Mouse (Mus musculus): ENCODE measurements around the gene Pi4ka. TPM values are rescaled to one million over a fixed set of nuclear protein-coding genes. Genes with fewer than 3 reads are reported as not detected.

Pi4ka gene
- 29.9 and 33.9 TPM in 2 replicates for polyA plus RNA-seq (2014; fragmentation: Nextera tagmentation; extraction: Ambion mirVana)

GRCm38 (mm10) chr16:17405736-17406443, at the start of gene Pi4ka, which contains the start of gene Snap29:
TSS of gene Pi4ka (minus strand) at chr16:17406314.
TSS of gene Snap29 (plus strand) at chr16:17405986.
- Histone ChIP-seq H3K9ac (replicated peaks; ENCODE audit: low read length) (peak within 1 kb of the TSS; percentile 76), H3K27me3 (ENCODE audit: control insufficient read depth, insufficient read depth, low read length) (no peaks in the 10 kb centered on the region), H3K4me1 (ENCODE audit: control insufficient read depth, insufficient read depth, low read length) (no peaks in the 10 kb centered on the region), H3K27ac (replicated peaks; ENCODE audit: low read depth, low read length) (no peak within 1 kb of the TSS), H3K9me3 (replicated peaks; ENCODE audit: control insufficient read depth, low read length) (no peaks in the 10 kb centered on the region), H3K36me3 (replicated peaks; ENCODE audit: control insufficient read depth, insufficient read depth, low read depth, low read length) (no peaks in the 10 kb centered on the region), H3K4me2 (ENCODE audit: low read depth, low read length) (peak within 1 kb of the TSS; percentile 62), H3K4me3 (ENCODE audit: low read depth, low read length) (peak within 1 kb of the TSS; percentile 79)
- WGBS: 1% methylated on average over 57 of the region's 69 CpGs
- ATAC-seq (replicated peaks; ENCODE audit: insufficient number of reproducible peaks, low FRiP score, low TSS enrichment, low read depth) (peak; percentile 97), DNase-seq (ENCODE audit: low spot score) (peak; percentile 99)

- no peaks in the 10 kb centered on the region for H3K36me3 ChIP-seq (replicated peaks; ENCODE audit: control insufficient read depth, insufficient read depth, low read depth, low read length)
- peak overlapping the region; percentile 90 for H3K27ac ChIP-seq (replicated peaks; ENCODE audit: low read depth, low read length)
- WGBS: under 1% methylated on average over 24 of the region's 24 CpGs
- peak; percentile 55 for DNase-seq (ENCODE audit: low spot score)
- peak overlapping the region; percentile 80 for H3K4me2 ChIP-seq (ENCODE audit: low read depth, low read length)
- H3K9ac ChIP-seq (replicated peaks; ENCODE audit: low read length): peak overlapping the region; percentile 96
- no peaks in the 10 kb centered on the region for H3K9me3 ChIP-seq (replicated peaks; ENCODE audit: control insufficient read depth, low read length)
- H3K27me3 ChIP-seq (ENCODE audit: control insufficient read depth, insufficient read depth, low read length): no peaks in the 10 kb centered on the region
- ATAC-seq (replicated peaks; ENCODE audit: insufficient number of reproducible peaks, low FRiP score, low TSS enrichment, low read depth): peak; percentile 49
- peak overlapping the region; percentile 97 for H3K4me3 ChIP-seq (ENCODE audit: low read depth, low read length)
- peaks cover 5% of the 10 kb centered on the region; the same call in 1 of the 2 replicates for H3K4me1 ChIP-seq (ENCODE audit: control insufficient read depth, insufficient read depth, low read length)
These were observed 46.2 kb upstream of the Pi4ka start for GRCm38 (mm10) chr16:17452373-17452715.

DNA sequence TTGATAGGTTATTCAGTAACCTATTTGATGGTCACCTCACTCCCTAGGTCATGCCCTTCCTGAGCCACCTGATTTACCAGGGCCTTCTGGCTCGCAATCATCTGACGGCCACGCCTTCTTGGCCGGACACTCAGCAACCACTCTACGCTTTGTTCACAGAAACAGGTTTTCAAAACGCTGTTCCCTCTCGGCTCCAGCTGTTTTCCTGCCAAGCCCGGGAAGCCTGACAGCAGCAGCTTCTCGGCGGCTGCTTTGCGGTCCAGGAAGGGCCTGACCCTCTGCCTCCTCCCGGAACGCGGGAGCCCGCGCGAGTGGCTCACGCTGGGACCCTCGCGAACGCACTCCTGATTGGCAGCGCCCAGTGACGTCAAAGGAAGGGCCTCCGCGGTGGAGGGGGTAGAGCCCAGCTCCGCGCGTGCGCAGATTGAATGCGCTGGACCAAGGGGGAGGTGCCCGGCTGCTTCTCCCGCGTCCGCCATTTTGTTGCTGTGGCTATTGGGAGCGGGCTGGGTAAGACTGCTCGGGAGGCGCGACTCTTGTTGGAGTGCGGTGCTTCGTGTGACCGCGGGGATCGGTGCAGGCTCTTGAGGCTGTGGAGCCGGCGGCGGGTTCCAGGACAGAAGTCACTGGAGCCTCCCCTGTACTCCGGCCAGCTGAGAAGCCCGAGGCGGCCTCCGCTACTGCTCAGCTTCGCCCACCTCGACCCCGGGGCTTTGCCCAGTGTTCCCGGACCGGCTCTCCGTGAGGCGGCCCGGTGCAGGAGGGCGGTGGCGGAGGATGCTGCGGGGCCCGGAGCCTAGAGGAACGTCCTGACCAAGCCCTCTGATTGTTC, 45.6 kb upstream of the Pi4ka start, which contains the start of gene Crkl:
Crkl (plus strand) TSS at position 447 of the 832 bp plus-strand sequence.
- peaks cover 5% of the 10 kb centered on the region; the same call in 1 of the 2 replicates for H3K4me1 ChIP-seq (ENCODE audit: control insufficient read depth, insufficient read depth, low read length)
- no peaks in the 10 kb centered on the region for H3K9me3 ChIP-seq (replicated peaks; ENCODE audit: control insufficient read depth, low read length)
- under 1% methylated on average over 63 of the region's 63 CpGs for WGBS
- peak within 1 kb of the TSS; percentile 97 for H3K4me3 ChIP-seq (ENCODE audit: low read depth, low read length)
- peak within 1 kb of the TSS; percentile 96 for H3K9ac ChIP-seq (replicated peaks; ENCODE audit: low read length)
- ATAC-seq (replicated peaks; ENCODE audit: insufficient number of reproducible peaks, low FRiP score, low TSS enrichment, low read depth): peak; percentile 97
- H3K27ac ChIP-seq (replicated peaks; ENCODE audit: low read depth, low read length): peak within 1 kb of the TSS; percentile 90
- H3K4me2 ChIP-seq (ENCODE audit: low read depth, low read length): peak within 1 kb of the TSS; percentile 80
- DNase-seq (ENCODE audit: low spot score): peak; percentile 99
- no peaks in the 10 kb centered on the region for H3K27me3 ChIP-seq (ENCODE audit: control insufficient read depth, insufficient read depth, low read length)
- H3K36me3 ChIP-seq (replicated peaks; ENCODE audit: control insufficient read depth, insufficient read depth, low read depth, low read length): no peaks in the 10 kb centered on the region

GRCm38 (mm10) chr16:17432576-17432975, 26.5 kb upstream of the Pi4ka start:
- Histone ChIP-seq H3K4me3 (ENCODE audit: low read depth, low read length) (no peak overlapping the region), H3K9me3 (replicated peaks; ENCODE audit: control insufficient read depth, low read length) (no peaks in the 10 kb centered on the region), H3K4me1 (ENCODE audit: control insufficient read depth, insufficient read depth, low read length) (no peaks in the 10 kb centered on the region), H3K27me3 (ENCODE audit: control insufficient read depth, insufficient read depth, low read length) (no peaks in the 10 kb centered on the region), H3K9ac (replicated peaks; ENCODE audit: low read length) (no peak overlapping the region), H3K27ac (replicated peaks; ENCODE audit: low read depth, low read length) (no peak overlapping the region), H3K36me3 (replicated peaks; ENCODE audit: control insufficient read depth, insufficient read depth, low read depth, low read length) (no peaks in the 10 kb centered on the region), H3K4me2 (ENCODE audit: low read depth, low read length) (no peak overlapping the region)
- DNase-seq (ENCODE audit: low spot score): peak; percentile 33
- WGBS: 81% methylated on average over 2 of the region's 2 CpGs
- ATAC-seq (replicated peaks; ENCODE audit: insufficient number of reproducible peaks, low FRiP score, low TSS enrichment, low read depth): no peak

DNA sequence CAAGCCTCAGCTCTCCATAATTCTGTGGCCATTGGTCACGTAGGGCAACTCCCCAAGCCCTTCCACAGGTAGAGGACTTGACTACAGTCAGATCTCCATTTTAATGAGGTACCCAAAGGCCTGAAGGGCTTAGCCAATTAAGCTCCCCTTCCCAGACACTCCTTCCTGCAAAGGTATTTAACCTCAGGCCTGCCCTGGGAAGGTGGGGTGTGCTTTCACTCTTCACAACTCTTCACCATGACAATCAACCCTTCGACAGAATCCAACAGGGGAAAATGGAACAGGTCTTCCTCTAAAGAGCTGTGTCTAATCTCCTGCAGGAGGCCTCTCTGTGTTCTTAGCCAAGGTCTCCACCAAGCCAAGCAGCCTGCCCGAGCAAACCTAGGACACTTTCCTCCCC, 16.9 kb upstream of the Pi4ka start:
- Histone ChIP-seq H3K4me3 (ENCODE audit: low read depth, low read length) (no peak overlapping the region), H3K27me3 (ENCODE audit: control insufficient read depth, insufficient read depth, low read length) (no peaks in the 10 kb centered on the region), H3K9me3 (replicated peaks; ENCODE audit: control insufficient read depth, low read length) (no peaks in the 10 kb centered on the region), H3K4me1 (ENCODE audit: control insufficient read depth, insufficient read depth, low read length) (no peaks in the 10 kb centered on the region), H3K36me3 (replicated peaks; ENCODE audit: control insufficient read depth, insufficient read depth, low read depth, low read length) (no peaks in the 10 kb centered on the region; the same call in 1 of the 2 replicates), H3K27ac (replicated peaks; ENCODE audit: low read depth, low read length) (no peak overlapping the region), H3K4me2 (ENCODE audit: low read depth, low read length) (no peak overlapping the region), H3K9ac (replicated peaks; ENCODE audit: low read length) (no peak overlapping the region)
- 73% methylated on average over 3 of the region's 3 CpGs for WGBS
- ATAC-seq (replicated peaks; ENCODE audit: insufficient number of reproducible peaks, low FRiP score, low TSS enrichment, low read depth): no peak
- DNase-seq (ENCODE audit: low spot score): no peak

DNA sequence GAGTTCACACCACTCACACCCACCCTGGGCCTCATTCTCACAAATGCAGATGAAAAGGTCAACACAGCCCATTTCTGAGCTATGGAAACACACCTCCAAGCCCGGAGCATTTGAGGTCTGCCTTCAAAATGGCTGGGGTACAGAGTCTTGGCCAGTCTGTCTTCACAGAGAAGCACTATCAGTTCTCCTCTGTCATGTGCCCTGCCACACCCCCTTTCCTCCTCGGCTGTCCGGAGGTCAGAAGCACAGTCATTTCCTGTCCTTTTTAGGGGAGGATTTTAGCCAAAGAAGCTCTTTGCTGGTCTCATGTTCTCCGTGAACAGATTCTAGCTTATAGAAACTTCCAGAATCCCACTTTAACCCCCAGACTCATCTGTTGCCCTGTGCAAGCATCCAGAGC, 4.1 kb upstream of the Pi4ka start:
- Histone ChIP-seq H3K9me3 (replicated peaks; ENCODE audit: control insufficient read depth, low read length) (no peaks in the 10 kb centered on the region), H3K4me3 (ENCODE audit: low read depth, low read length) (no peak overlapping the region), H3K4me1 (ENCODE audit: control insufficient read depth, insufficient read depth, low read length) (no peaks in the 10 kb centered on the region), H3K9ac (replicated peaks; ENCODE audit: low read length) (no peak overlapping the region), H3K27ac (replicated peaks; ENCODE audit: low read depth, low read length) (no peak overlapping the region), H3K36me3 (replicated peaks; ENCODE audit: control insufficient read depth, insufficient read depth, low read depth, low read length) (no peaks in the 10 kb centered on the region), H3K27me3 (ENCODE audit: control insufficient read depth, insufficient read depth, low read length) (no peaks in the 10 kb centered on the region), H3K4me2 (ENCODE audit: low read depth, low read length) (no peak overlapping the region)
- ATAC-seq (replicated peaks; ENCODE audit: insufficient number of reproducible peaks, low FRiP score, low TSS enrichment, low read depth) (no peak), DNase-seq (ENCODE audit: low spot score) (no peak)
- 50% methylated on average over 4 of the region's 4 CpGs for WGBS

GRCm38 (mm10) chr16:17409046-17409445, 2.9 kb upstream of the Pi4ka start:
- Histone ChIP-seq H3K9ac (replicated peaks; ENCODE audit: low read length) (no peak overlapping the region), H3K4me3 (ENCODE audit: low read depth, low read length) (no peak overlapping the region), H3K4me1 (ENCODE audit: control insufficient read depth, insufficient read depth, low read length) (no peaks in the 10 kb centered on the region), H3K36me3 (replicated peaks; ENCODE audit: control insufficient read depth, insufficient read depth, low read depth, low read length) (no peaks in the 10 kb centered on the region), H3K27me3 (ENCODE audit: control insufficient read depth, insufficient read depth, low read length) (no peaks in the 10 kb centered on the region), H3K4me2 (ENCODE audit: low read depth, low read length) (no peak overlapping the region), H3K9me3 (replicated peaks; ENCODE audit: control insufficient read depth, low read length) (no peaks in the 10 kb centered on the region), H3K27ac (replicated peaks; ENCODE audit: low read depth, low read length) (no peak overlapping the region)
- no peak for ATAC-seq (replicated peaks; ENCODE audit: insufficient number of reproducible peaks, low FRiP score, low TSS enrichment, low read depth)
- WGBS: 88% methylated on average over 2 of the region's 2 CpGs
- DNase-seq (ENCODE audit: low spot score): no peak

Data from embryonic facial prominence, embryonic 11.5 days (tissue).